Mouse (Mus musculus) small intestine, adult 2 months (tissue): ENCODE measurements around the gene Slc32a1. TPM values are rescaled to one million over a fixed set of nuclear protein-coding genes. Genes with fewer than 3 reads are reported as not detected.

Source experiments
- H3K27ac ChIP-seq: fragments of 200-500 bp; 2 replicates; pipeline ENCODE4 v1.5.1; 2012; ENCODE audit warnings: low read depth, low read length, control low read depth, inconsistent platforms; ENCODE audit not compliant: insufficient read depth
- H3K27me3 ChIP-seq: fragments of 200-500 bp; 2 replicates; pipeline ENCODE4 v1.6.1; 2012; ENCODE audit warnings: mild to moderate bottlenecking, moderate library complexity, low read length, inconsistent platforms; ENCODE audit not compliant: control insufficient read depth, insufficient read depth
- H3K36me3 ChIP-seq: fragments of 200-500 bp; 2 replicates; pipeline ENCODE4 v1.6.1; 2012; ENCODE audit warnings: mild to moderate bottlenecking, low read length, control low read depth, inconsistent platforms; ENCODE audit not compliant: control insufficient read depth, insufficient read depth
- H3K4me1 ChIP-seq: fragments of 200-500 bp; 2 replicates; pipeline ENCODE4 v1.6.1; 2012; ENCODE audit warnings: low read length, inconsistent platforms, mixed read lengths; ENCODE audit not compliant: control insufficient read depth, insufficient read depth, insufficient read length
- H3K4me3 ChIP-seq: fragments of 200-500 bp; 2 replicates; pipeline ENCODE4 v1.5.1; 2012; ENCODE audit warnings: low read depth, mild to moderate bottlenecking, control low read depth, inconsistent platforms, low read length, moderate library complexity
- CTCF ChIP-seq: fragments of 200-500 bp; IDR thresholded peaks from 2 replicates; pipeline ENCODE4 v1.5.1; 2012; ENCODE audit warnings: low read depth, mild to moderate bottlenecking, control low read depth, inconsistent platforms, low read length, moderate library complexity, mixed read lengths; ENCODE audit not compliant: insufficient replicate concordance, insufficient read length; ENCODE audit errors: extremely low read depth
- POLR2A ChIP-seq: fragments of 200-500 bp; IDR thresholded peaks from 2 replicates; pipeline ENCODE4 v1.6.1; 2012; ENCODE audit warnings: low read depth, mild to moderate bottlenecking, control low read depth, inconsistent platforms, low read length, moderate library complexity
- WGBS: fragments of 180-500 bp; shearing (Covaris S2); methylation state at CpG from one replicate; pipeline ENCODE4 v1.1.7; 2018; 5-methylcytosine and 5-hydroxymethylcytosine counted together
- polyA plus RNA-seq: library from polyadenylated mRNA; depleted of rRNA; stranded (reverse); fragments of >200 nt; gene quantifications from 2 replicates; pipeline ENCODE4 v1.2.3, GENCODE M21; 2012; rRNA removed

Gene Slc32a1
- polyA plus RNA-seq, 1 experiment = not detected

- Histone ChIP-seq H3K27me3 (no peaks in the 10 kb centered on the region), H3K4me3 (no peak overlapping the region), H3K36me3 (no peaks in the 10 kb centered on the region), H3K4me1 (peaks cover 11% of the 10 kb centered on the region; the same call in 1 of the 2 replicates), H3K27ac (no peak overlapping the region)
- 68% methylated on average over 3 of the region's 3 CpGs for WGBS
- no peak for TF ChIP-seq POLR2A
- TF ChIP-seq CTCF = no peak
Measured at GRCm38 (mm10) chr2:158659346-158659745, 48.8 kb downstream of the Slc32a1 start.

GRCm38 (mm10) chr2:158665098-158665497 is 54.5 kb downstream of the Slc32a1 start, which contains the start of gene Ppp1r16b:
Gene Ppp1r16b, plus strand, starts transcription at chr2:158665398.
- no peak within 1 kb of the TSS; the same call in 1 of the 2 replicates for H3K27ac ChIP-seq
- peaks cover 24% of the 10 kb centered on the region for H3K4me1 ChIP-seq
- 61% methylated on average over 4 of the region's 4 CpGs for WGBS
- H3K4me3 ChIP-seq = no peak within 1 kb of the TSS
- TF ChIP-seq CTCF = no peak
- TF ChIP-seq POLR2A = no peak
- H3K27me3 ChIP-seq = 0 out of 2 replicates have a peak, but pooled peaks cover 3% of the 10 kb centered on the region
- no peaks in the 10 kb centered on the region for H3K36me3 ChIP-seq

Other genes starting within 250 kb of the Slc32a1 start
- gene Snhg11, start 235.1 kb upstream of the Slc32a1 start, polyA plus RNA-seq = 1.4 and 2.0 TPM in 2 replicates
- gene Ralgapb, start 200.9 kb upstream of the Slc32a1 start, polyA plus RNA-seq = 7.1 and 16.4 TPM in 2 replicates
- gene Adig, start 108.2 kb upstream of the Slc32a1 start, polyA plus RNA-seq = 0.33 and 0.56 TPM in 2 replicates
- 1.1 TPM in 1 of 2 replicates, not detected in the other for gene Arhgap40, start 98.0 kb upstream of the Slc32a1 start, polyA plus RNA-seq
- 5.5 and 7.7 TPM in 2 replicates for gene Actr5, start 14.1 kb downstream of the Slc32a1 start, polyA plus RNA-seq
- gene Ppp1r16b, start 54.6 kb downstream of the Slc32a1 start, polyA plus RNA-seq = 3.6 and 3.9 TPM in 2 replicates
- 14.0 and 21.3 TPM in 2 replicates for gene Fam83d, start 157.3 kb downstream of the Slc32a1 start, polyA plus RNA-seq
- 7.5 and 16.4 TPM in 2 replicates for gene Dhx35, start 184.0 kb downstream of the Slc32a1 start, polyA plus RNA-seq